Mouse (Mus musculus): ENCODE results near the gene Rhoc.

- no peak for TF ChIP-seq CTCF (IDR thresholded peaks at IDR 0.05; ENCODE audit: low read depth)
- no peak for TF ChIP-seq EP300 (IDR thresholded peaks at IDR 0.05; ENCODE audit: low read depth)
Measured at GRCm38 (mm10) chr3:104804312-104804711, 16.1 kb downstream of the Rhoc start.
